ENCODE assay signal across 21 mouse cellular contexts in the genomic region with DNA sequence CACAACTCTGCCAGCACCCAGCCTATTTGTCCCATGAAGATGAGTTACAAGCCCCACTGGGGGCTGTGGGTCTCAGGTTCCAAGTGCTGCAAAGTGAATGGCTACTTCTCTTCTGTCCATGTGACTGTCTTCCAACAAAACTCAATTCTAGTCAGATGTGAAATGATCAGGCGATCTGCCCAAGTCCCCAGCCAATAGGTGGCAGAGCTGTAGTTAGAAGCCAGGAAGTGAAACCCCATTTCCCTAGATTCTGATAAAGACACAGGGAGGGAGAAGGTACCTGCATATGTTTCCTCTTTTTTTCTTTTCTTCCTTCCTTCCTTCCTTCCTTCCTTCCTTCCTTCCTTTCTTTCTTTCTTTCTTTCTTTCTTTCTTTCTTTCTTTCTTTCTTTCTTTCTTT.
DNase-seq lines count a peak whose midpoint lies in the region; ATAC-seq and TF ChIP-seq lines count a peak whose summit lies in the region.
"Had no signal": no experiment of that assay in that cellular context is flagged by ENCODE, and none has a peak within 500 bp of the region (broad histone marks: within the 10 kb centered on the region; RNA-seq: fewer than 3 reads in every experiment).

No protein-coding gene starts in this region.

- no peak overlapping the region for H3K27ac ChIP-seq in CH12.LX (ENCODE audit: insufficient read depth, low read depth)
- peak overlapping the region; percentile 68; the same call in 1 of the 2 replicates for H3K27ac ChIP-seq in liver, postnatal 0 days (ENCODE audit: low read depth)
- no peak overlapping the region for H3K27ac ChIP-seq in embryonic facial prominence, embryonic 10.5 days (replicated peaks)
- H3K27ac ChIP-seq: forebrain, embryonic 13.5 days; hindbrain, embryonic 15.5 days; limb, embryonic 15.5 days; midbrain, embryonic 12.5 days had no signal

- TF ChIP-seq POLR2A in CH12.LX (IDR thresholded peaks at IDR 0.05; ENCODE audit: low read depth, low read length): no peak

- no peaks in the 10 kb centered on the region for H3K79me2 ChIP-seq in CH12.LX (replicated peaks; ENCODE audit: control insufficient read depth, extremely low read depth, insufficient read depth, poor library complexity, severe bottlenecking)

- 28% methylated on average over 1 of the region's 1 CpGs for WGBS in liver, postnatal 0 days (ENCODE audit: insufficient replicate concordance)
- WGBS in embryonic facial prominence, embryonic 10.5 days: 90% methylated on average over 1 of the region's 1 CpGs

- in situ Hi-C loops in CH12.LX (cut with MboI; ENCODE audit: low pct_ligation_motif_present, low pct_unique_long_range_greater_than_20kb, low sequenced_read_pairs): no loop called here

- dilution Hi-C loops in CH12.LX (cut with MboI; ENCODE audit: extremely low pct_ligation_motif_present, extremely low pct_unique_long_range_greater_than_20kb, low sequenced_read_pairs): no loop called here

- no peaks in the 10 kb centered on the region for H3K9me3 ChIP-seq in CH12.LX (replicated peaks; ENCODE audit: low read length)
- no peaks in the 10 kb centered on the region for H3K9me3 ChIP-seq in liver, postnatal 0 days (ENCODE audit: low read length)
- H3K9me3 ChIP-seq in embryonic facial prominence, embryonic 10.5 days: no peaks in the 10 kb centered on the region
- H3K9me3 ChIP-seq: forebrain, embryonic 13.5 days; hindbrain, embryonic 15.5 days; limb, embryonic 15.5 days; midbrain, embryonic 12.5 days had no signal

- peak in 1 of 2 experiments; percentile 25; a peak in 1 of 4 replicates for TF ChIP-seq CTCF in CH12.LX (conservative IDR thresholded peaks at IDR 0.05 in 1 of 2, IDR thresholded peaks at IDR 0.05 in 1 of 2; ENCODE audit: low read depth in 2 of 2, low read length in 2 of 2)
- TF ChIP-seq CTCF in liver, postnatal 0 days (IDR thresholded peaks at IDR 0.05; ENCODE audit: low read depth): peak; percentile 38

- H3K4me2 ChIP-seq in CH12.LX (ENCODE audit: insufficient read depth, low read depth, poor library complexity, severe bottlenecking): no peak overlapping the region
- H3K4me2 ChIP-seq in liver, postnatal 0 days (ENCODE audit: low read depth, low read length): no peak overlapping the region
- H3K4me2 ChIP-seq: forebrain, embryonic 13.5 days; heart, embryonic 11.5 days; hindbrain, embryonic 15.5 days; limb, embryonic 15.5 days; midbrain, embryonic 12.5 days had no signal

- no peak; the same call in 1 of the 2 replicates for TF ChIP-seq RAD21 in CH12.LX (IDR thresholded peaks at IDR 0.05; ENCODE audit: low read depth, low read length)

- no peak overlapping the region for H3K9ac ChIP-seq in CH12.LX (ENCODE audit: insufficient read depth, low read depth)
- no peak overlapping the region for H3K9ac ChIP-seq in liver, postnatal 0 days (replicated peaks)
- H3K9ac ChIP-seq: forebrain, embryonic 13.5 days; hindbrain, embryonic 15.5 days; limb, embryonic 15.5 days; midbrain, embryonic 12.5 days had no signal

- DNase-seq in 416B (ENCODE audit: low read depth) (peak; percentile 52), CH12.LX (ENCODE audit: extremely low read depth) (no peak)
- DNase-seq in liver, postnatal 0 days: no peak
- DNase-seq in adrenal gland, adult 18-20 months (ENCODE audit: low spot score in 2 of 2): no peak
- no peak for DNase-seq in embryonic facial prominence, embryonic 10.5 days (ENCODE audit: low spot score)
- DNase-seq: adrenal gland, postnatal 25 days; cerebellum, postnatal 10 days; embryo, embryonic 11 days; heart, postnatal 36 days; kidney, adult 2 months; kidney, postnatal 25 days; lung, postnatal 14 days; right cerebral cortex, postnatal 25 days had no signal

- H3K4me3 ChIP-seq in CH12.LX (replicated peaks in 1 of 3; ENCODE audit: low read depth in 2 of 3, low read length in 2 of 3, poor library complexity in 1 of 3): no peak overlapping the region
- no peak overlapping the region for H3K4me3 ChIP-seq in liver, postnatal 0 days (ENCODE audit: low read depth, low read length)
- H3K4me3 ChIP-seq in embryonic facial prominence, embryonic 10.5 days: no peak overlapping the region
- H3K4me3 ChIP-seq: forebrain, embryonic 13.5 days; hindbrain, embryonic 15.5 days; limb, embryonic 15.5 days; midbrain, embryonic 12.5 days had no signal

- H3K36me3 ChIP-seq in CH12.LX (replicated peaks in 1 of 2; ENCODE audit: control insufficient read depth in 1 of 2, insufficient read depth in 1 of 2, low read length in 1 of 2): no peaks in the 10 kb centered on the region
- no peaks in the 10 kb centered on the region for H3K36me3 ChIP-seq in liver, postnatal 0 days (replicated peaks; ENCODE audit: insufficient read depth, low read length)
- no peaks in the 10 kb centered on the region for H3K36me3 ChIP-seq in embryonic facial prominence, embryonic 10.5 days (replicated peaks)
- H3K36me3 ChIP-seq: hindbrain, embryonic 15.5 days; limb, embryonic 15.5 days; midbrain, embryonic 12.5 days had no signal

- peak; percentile 64 for ATAC-seq in erythroid progenitor cell, adult 5-6 weeks (replicated peaks; ENCODE audit: low FRiP score, poor library complexity, severe bottlenecking)
- ATAC-seq in liver, postnatal 0 days: no peak
- no peak for ATAC-seq in cerebellum, adult (ENCODE audit: insufficient number of reproducible peaks, low FRiP score, low TSS enrichment)
- ATAC-seq: CD4-positive, CD25-positive, alpha-beta regulatory T cell, adult 4 months; forebrain, embryonic 13.5 days had no signal

- H3K4me1 ChIP-seq in CH12.LX (ENCODE audit: control insufficient read depth in 1 of 2, insufficient read depth in 2 of 2): peaks cover 21 to 76% of the 10 kb centered on the region in 2 experiments
- peaks cover 22% of the 10 kb centered on the region for H3K4me1 ChIP-seq in liver, postnatal 0 days (ENCODE audit: insufficient read depth)
- H3K4me1 ChIP-seq in embryonic facial prominence, embryonic 10.5 days: no peaks in the 10 kb centered on the region
- H3K4me1 ChIP-seq: forebrain, embryonic 13.5 days; hindbrain, embryonic 15.5 days; limb, embryonic 15.5 days; midbrain, embryonic 12.5 days had no signal

- no peak for TF ChIP-seq EP300 in CH12.LX (IDR thresholded peaks at IDR 0.05; ENCODE audit: low read length)
- no peak for TF ChIP-seq EP300 in liver, postnatal 0 days (IDR thresholded peaks at IDR 0.05; ENCODE audit: low read depth)

- H3K27me3 ChIP-seq in CH12.LX (replicated peaks): no peaks in the 10 kb centered on the region
- no peaks in the 10 kb centered on the region for H3K27me3 ChIP-seq in liver, postnatal 0 days (ENCODE audit: insufficient read depth, low read length)
- H3K27me3 ChIP-seq in embryonic facial prominence, embryonic 10.5 days (replicated peaks; ENCODE audit: low read depth, poor library complexity, severe bottlenecking): no peaks in the 10 kb centered on the region
- H3K27me3 ChIP-seq: forebrain, embryonic 13.5 days; hindbrain, embryonic 15.5 days; limb, embryonic 15.5 days had no signal

TF ChIP-seq in CH12.LX, 34 proteins besides CTCF, POLR2A, EP300 and RAD21:
- TF ChIP-seq JUN (IDR thresholded peaks at IDR 0.05; ENCODE audit: insufficient read depth, low read depth, low read length): no peak
- no peak for TF ChIP-seq MYC (IDR thresholded peaks at IDR 0.05; ENCODE audit: low read depth, low read length)
- no peak for TF ChIP-seq USF2 (conservative IDR thresholded peaks at IDR 0.05; ENCODE audit: low read depth, low read length)
- TF ChIP-seq MXI1 (IDR thresholded peaks at IDR 0.05; ENCODE audit: low read depth, low read length): no peak
- peak; percentile 37; the same call in 1 of the 2 replicates for TF ChIP-seq ELF1 (IDR thresholded peaks at IDR 0.05; ENCODE audit: low read depth, low read length)
- no peak for TF ChIP-seq MEF2A (IDR thresholded peaks at IDR 0.05; ENCODE audit: borderline replicate concordance, low read depth, low read length)
- TF ChIP-seq HCFC1 (IDR thresholded peaks at IDR 0.05; ENCODE audit: low read depth, low read length): no peak
- TF ChIP-seq IRF4 (IDR thresholded peaks at IDR 0.05; ENCODE audit: low read depth, low read length): peak; percentile 57; the same call in 1 of the 2 replicates
- no peak for TF ChIP-seq SMC3 (IDR thresholded peaks at IDR 0.05; ENCODE audit: low read depth, low read length)
- TF ChIP-seq POLR2AphosphoS2 (IDR thresholded peaks at IDR 0.05; ENCODE audit: low read depth, low read length): no peak
- no peak for TF ChIP-seq ZNF384 (IDR thresholded peaks at IDR 0.05; ENCODE audit: low read depth, low read length)
- TF ChIP-seq SIN3A (IDR thresholded peaks at IDR 0.05; ENCODE audit: low read length): no peak
- no peak for TF ChIP-seq KAT2A (IDR thresholded peaks at IDR 0.05; ENCODE audit: insufficient replicate concordance, low read length)
